Mouse (Mus musculus): ENCODE measurements around the gene Dhx38. TPM values are rescaled to one million over a fixed set of nuclear protein-coding genes. Genes with fewer than 3 reads are reported as not detected.
A peak's percentile ranks its signal among the peaks of the same experiment; 100 is the strongest.

Gene Dhx38
- 25.1 and 29.0 TPM in 2 replicates for polyA plus RNA-seq (2014; fragmentation: Nextera tagmentation; extraction: Ambion mirVana)

DNA sequence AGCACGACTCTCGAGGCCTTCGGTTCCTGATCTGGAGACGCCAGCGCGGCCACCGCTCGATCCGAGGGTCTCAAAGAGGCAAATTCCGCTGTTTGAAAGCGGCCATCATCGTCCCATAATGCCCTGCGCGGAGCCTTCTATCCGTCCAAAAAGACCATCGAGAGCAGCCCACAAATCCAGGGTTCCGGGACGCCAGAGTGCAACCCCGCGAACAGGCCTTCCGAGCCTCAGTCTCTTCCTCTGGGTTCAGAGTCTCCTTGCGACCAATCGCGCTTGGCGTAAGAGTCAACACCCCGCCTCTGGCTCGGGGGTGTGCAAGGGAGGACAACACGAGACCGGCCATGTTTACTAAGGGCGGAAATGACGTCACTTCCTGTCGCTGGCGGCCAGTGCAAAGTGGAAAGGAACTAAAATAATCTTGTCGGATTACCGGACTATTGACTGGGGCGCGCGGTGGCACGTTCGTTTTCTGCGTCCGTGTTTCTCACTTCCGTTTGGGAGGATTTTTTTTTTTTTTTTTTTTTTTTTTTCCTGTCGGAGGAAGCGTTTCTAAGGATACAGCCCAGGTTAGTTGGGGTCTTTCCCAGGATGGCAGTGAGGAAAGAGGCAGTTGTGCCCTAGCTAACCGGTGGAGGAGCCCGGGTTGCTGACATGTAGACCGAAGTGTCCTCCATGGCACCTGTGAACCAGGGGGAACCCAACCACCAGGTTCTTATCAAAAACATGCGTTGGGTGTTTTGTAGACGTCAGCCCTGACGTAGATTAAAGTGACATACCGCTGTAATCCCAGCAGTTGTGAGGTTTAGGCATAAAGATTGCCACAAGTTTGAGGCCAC is at the start of gene Dhx38, which contains the start of gene Txnl4b:
Gene Dhx38 (minus strand): TSS at position 364 of the 836 bp plus-strand sequence.
Gene Txnl4b (plus strand): TSS at position 395 of the 836 bp plus-strand sequence.
- peak; percentile 94 for DNase-seq (ENCODE audit: low spot score)
- H3K9ac ChIP-seq (ENCODE audit: low read depth, low read length): peak within 1 kb of the TSS; percentile 96
- peaks cover 9% of the 10 kb centered on the region for H3K4me1 ChIP-seq (replicated peaks; ENCODE audit: control insufficient read depth, insufficient read depth, low read length)
- peaks cover 18% of the 10 kb centered on the region for H3K36me3 ChIP-seq (ENCODE audit: control insufficient read depth, insufficient read depth, low read length)
- ATAC-seq (replicated peaks; ENCODE audit: low FRiP score): peak; percentile 99
- peak within 1 kb of the TSS; percentile 97 for H3K4me3 ChIP-seq (ENCODE audit: low read depth, low read length)
- H3K27ac ChIP-seq (ENCODE audit: low read depth, low read length): peak within 1 kb of the TSS; percentile 90
- peak within 1 kb of the TSS; percentile 70 for H3K4me2 ChIP-seq
- under 1% methylated on average over 52 of the region's 52 CpGs for WGBS
- no peaks in the 10 kb centered on the region for H3K27me3 ChIP-seq (replicated peaks; ENCODE audit: control insufficient read depth, insufficient read depth, low read length)
- no peaks in the 10 kb centered on the region for H3K9me3 ChIP-seq (ENCODE audit: control insufficient read depth, low read length)

DNA sequence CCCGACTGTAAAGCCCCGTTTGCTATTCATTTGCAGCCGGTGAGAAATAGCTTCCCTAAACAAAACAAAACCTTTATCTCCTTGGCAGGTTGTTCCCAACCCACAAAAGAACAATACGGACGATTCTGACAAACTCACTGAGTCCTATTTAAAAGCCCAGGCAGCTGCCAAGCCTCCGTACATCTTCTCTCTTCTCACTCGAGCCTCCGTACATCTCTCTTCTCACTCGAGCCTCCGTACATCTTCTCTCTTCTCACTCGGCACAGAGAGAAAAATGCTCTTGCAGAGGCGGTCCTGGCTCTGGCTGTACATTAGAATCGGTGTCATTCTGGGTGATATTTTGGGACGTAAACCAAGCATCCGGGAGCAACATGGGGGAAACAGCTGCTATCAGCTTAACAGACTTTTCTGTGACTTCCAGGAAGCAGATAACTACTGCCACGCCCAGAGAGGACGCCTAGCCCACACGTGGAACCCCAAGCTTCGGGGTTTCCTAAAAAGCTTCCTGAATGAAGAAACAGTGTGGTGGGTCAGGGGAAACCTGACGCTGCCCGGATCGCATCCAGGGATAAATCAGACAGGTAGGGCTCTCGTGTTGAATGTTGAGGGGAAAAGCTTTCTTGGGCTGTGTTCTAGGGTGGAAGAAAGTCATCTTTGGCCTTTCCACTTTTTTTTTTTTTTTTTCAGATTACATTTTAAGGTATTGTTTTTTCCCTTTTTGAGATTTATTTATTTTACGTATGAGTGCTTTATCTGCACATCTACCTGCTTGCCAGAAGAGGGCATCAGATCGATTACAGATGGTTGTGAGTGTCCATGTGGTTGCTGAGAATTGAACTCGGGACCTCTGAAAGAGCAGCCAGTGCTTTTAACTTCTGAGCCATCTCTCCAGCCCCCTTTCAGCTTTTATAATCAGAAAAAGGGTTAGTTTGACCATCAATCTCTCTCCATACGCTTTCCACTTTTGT is 48.9 kb upstream of the Dhx38 start, which contains the start of gene Pkd1l3:
Gene Pkd1l3 (plus strand): TSS at position 275 of the 968 bp plus-strand sequence.
- H3K27ac ChIP-seq (ENCODE audit: low read depth, low read length): no peak within 1 kb of the TSS

DNA sequence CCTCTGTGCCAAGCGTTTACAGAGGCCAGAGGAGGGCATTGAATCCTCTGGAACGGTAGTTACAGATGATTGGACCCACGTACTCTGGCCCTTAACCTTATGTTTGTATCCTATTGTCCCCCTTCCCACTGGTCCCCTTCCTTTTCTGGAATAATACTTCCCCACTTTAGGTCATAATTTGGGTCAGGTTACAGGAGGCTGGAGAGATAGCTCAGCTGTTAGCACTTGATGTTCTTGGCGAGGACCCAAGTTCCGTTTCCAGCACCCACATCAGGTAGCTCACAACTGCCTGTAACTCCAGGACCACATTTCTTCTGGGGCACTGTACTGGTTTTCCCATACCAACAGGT is 43.5 kb upstream of the Dhx38 start:
- peak overlapping the region; percentile 84 for H3K4me2 ChIP-seq
- peak overlapping the region; percentile 74 for H3K4me3 ChIP-seq (ENCODE audit: low read depth, low read length)
- H3K9me3 ChIP-seq (ENCODE audit: control insufficient read depth, low read length): no peaks in the 10 kb centered on the region
- peak overlapping the region; percentile 80 for H3K9ac ChIP-seq (ENCODE audit: low read depth, low read length)
- ATAC-seq (replicated peaks; ENCODE audit: low FRiP score) (no peak), DNase-seq (ENCODE audit: low spot score) (no peak)
- H3K27ac ChIP-seq (ENCODE audit: low read depth, low read length): peak overlapping the region; percentile 98
- peaks cover 4% of the 10 kb centered on the region; the same call in 1 of the 2 replicates for H3K36me3 ChIP-seq (ENCODE audit: control insufficient read depth, insufficient read depth, low read length)
- H3K4me1 ChIP-seq (replicated peaks; ENCODE audit: control insufficient read depth, insufficient read depth, low read length): peaks cover 11% of the 10 kb centered on the region
- H3K27me3 ChIP-seq (replicated peaks; ENCODE audit: control insufficient read depth, insufficient read depth, low read length): no peaks in the 10 kb centered on the region
- 14% methylated on average over 5 of the region's 5 CpGs for WGBS

More for the DNA sequence above, 48.9 kb upstream of the Dhx38 start, which contains the start of gene Pkd1l3:
- no peaks in the 10 kb centered on the region for H3K36me3 ChIP-seq (ENCODE audit: control insufficient read depth, insufficient read depth, low read length)
- no peaks in the 10 kb centered on the region for H3K9me3 ChIP-seq (ENCODE audit: control insufficient read depth, low read length)
- H3K4me2 ChIP-seq: peak within 1 kb of the TSS; percentile 65
- H3K4me3 ChIP-seq (ENCODE audit: low read depth, low read length): peak within 1 kb of the TSS; percentile 48
- peak within 1 kb of the TSS; percentile 11 for H3K9ac ChIP-seq (ENCODE audit: low read depth, low read length)
- 24% methylated on average over 27 of the region's 27 CpGs for WGBS
- DNase-seq (ENCODE audit: low spot score) (no peak), ATAC-seq (replicated peaks; ENCODE audit: low FRiP score) (peak; percentile 68)
- H3K4me1 ChIP-seq (replicated peaks; ENCODE audit: control insufficient read depth, insufficient read depth, low read length): no peaks in the 10 kb centered on the region; the same call in 1 of the 2 replicates
- no peaks in the 10 kb centered on the region for H3K27me3 ChIP-seq (replicated peaks; ENCODE audit: control insufficient read depth, insufficient read depth, low read length)

DNA sequence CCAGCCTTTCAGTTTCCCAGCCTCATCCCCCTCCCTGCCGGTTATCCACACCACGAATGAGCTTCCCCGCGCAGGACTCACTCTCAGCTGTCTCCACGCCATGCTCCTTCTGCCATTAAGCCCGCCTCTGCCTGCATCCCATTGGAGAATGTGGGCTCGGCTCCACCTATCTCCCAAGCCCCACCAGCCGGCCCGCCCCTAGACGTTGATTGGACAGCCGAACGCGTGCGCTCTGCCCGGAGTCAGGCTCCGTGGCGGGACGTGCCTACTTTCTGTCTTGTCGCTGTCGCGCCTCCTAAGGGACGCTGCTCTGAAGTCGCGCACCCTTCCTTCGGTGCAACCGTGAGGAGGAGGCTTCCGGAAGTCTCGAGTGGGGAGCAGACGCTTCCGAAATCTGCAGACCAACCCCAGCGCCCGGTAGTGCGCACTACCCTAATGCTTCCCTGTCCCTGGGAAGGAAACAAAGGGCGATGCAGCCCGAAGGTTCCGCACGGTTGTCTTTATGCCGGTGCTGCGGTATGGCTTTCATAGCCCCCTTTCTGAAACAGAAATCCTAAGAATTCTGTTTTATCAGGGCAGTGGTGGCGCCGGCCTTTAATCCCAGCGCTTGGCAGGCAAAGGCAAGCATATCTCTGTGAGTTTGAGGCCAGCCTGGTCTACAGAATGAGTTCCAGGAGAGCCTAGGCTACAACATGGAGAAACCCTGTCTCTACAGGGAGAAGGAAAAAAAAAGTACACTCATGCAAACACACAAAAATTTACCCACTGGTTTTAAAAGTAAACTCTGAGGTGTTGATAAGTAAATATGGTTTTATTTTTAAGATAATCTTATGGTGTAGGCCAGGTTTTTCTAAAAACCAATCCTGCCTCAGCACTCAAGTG is 42.9 kb upstream of the Dhx38 start, which contains the start of gene Dhodh:
Gene Dhodh (minus strand): TSS at position 403 of the 882 bp plus-strand sequence.
- under 1% methylated on average over 42 of the region's 42 CpGs for WGBS

DNA sequence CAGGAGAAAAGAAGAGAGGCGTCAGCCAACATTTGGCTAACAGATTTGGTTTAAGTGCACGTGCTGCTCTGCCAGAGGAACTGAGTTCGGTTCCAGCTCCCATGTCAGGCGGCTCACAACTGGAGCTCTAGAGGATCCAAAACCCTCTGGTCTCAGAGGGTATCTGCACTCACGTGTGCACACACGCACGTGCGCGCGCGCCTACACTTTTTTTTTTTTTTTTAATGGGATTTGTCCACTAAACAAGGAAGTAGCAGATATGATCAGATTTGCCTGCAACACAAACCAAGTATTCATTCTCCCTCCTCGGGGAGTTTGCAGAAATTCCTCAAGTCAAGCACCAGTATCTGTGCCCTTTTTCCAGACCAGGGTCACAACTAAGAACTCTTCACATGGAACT is 42.0 kb upstream of the Dhx38 start:
- WGBS: 9% methylated on average over 12 of the region's 12 CpGs
- Histone ChIP-seq H3K27me3 (replicated peaks; ENCODE audit: control insufficient read depth, insufficient read depth, low read length) (no peaks in the 10 kb centered on the region), H3K4me2 (peak overlapping the region; percentile 84), H3K36me3 (ENCODE audit: control insufficient read depth, insufficient read depth, low read length) (peaks cover 10% of the 10 kb centered on the region; the same call in 1 of the 2 replicates), H3K9me3 (ENCODE audit: control insufficient read depth, low read length) (no peaks in the 10 kb centered on the region), H3K27ac (ENCODE audit: low read depth, low read length) (peak overlapping the region; percentile 98; the same call in 1 of the 2 replicates), H3K9ac (ENCODE audit: low read depth, low read length) (peak overlapping the region; percentile 80), H3K4me3 (ENCODE audit: low read depth, low read length) (peak overlapping the region; percentile 74), H3K4me1 (replicated peaks; ENCODE audit: control insufficient read depth, insufficient read depth, low read length) (peaks cover 11% of the 10 kb centered on the region)
- DNase-seq (ENCODE audit: low spot score) (peak; percentile 55), ATAC-seq (replicated peaks; ENCODE audit: low FRiP score) (no peak)

More for the DNA sequence above, 42.9 kb upstream of the Dhx38 start, which contains the start of gene Dhodh:
- Histone ChIP-seq H3K4me1 (replicated peaks; ENCODE audit: control insufficient read depth, insufficient read depth, low read length) (peaks cover 11% of the 10 kb centered on the region), H3K9me3 (ENCODE audit: control insufficient read depth, low read length) (no peaks in the 10 kb centered on the region), H3K27ac (ENCODE audit: low read depth, low read length) (peak within 1 kb of the TSS; percentile 98), H3K36me3 (ENCODE audit: control insufficient read depth, insufficient read depth, low read length) (peaks cover 8% of the 10 kb centered on the region; the same call in 1 of the 2 replicates), H3K27me3 (replicated peaks; ENCODE audit: control insufficient read depth, insufficient read depth, low read length) (no peaks in the 10 kb centered on the region), H3K4me3 (ENCODE audit: low read depth, low read length) (peak within 1 kb of the TSS; percentile 74), H3K9ac (ENCODE audit: low read depth, low read length) (peak within 1 kb of the TSS; percentile 80), H3K4me2 (peak within 1 kb of the TSS; percentile 84)
- DNase-seq (ENCODE audit: low spot score) (peak; percentile 94), ATAC-seq (replicated peaks; ENCODE audit: low FRiP score) (peak; percentile 98)

DNA sequence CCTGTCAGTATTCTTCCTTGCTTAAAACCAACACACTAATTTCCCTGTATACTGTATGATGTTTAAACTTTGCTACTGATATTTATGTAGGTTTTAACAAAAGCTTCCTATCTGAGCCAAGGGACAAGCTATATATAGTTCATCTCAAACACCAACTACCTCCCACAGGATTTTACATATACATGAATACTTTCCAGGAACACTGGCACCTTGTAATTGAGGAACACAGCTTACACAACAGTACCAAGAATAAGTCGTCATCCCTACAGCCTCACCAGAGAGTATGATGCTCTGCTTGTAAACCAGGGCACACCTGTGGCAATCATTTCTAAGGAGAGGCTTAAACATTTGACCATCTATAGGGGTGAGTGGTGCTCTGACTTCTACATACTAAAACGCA is 41.1 kb upstream of the Dhx38 start:
- Histone ChIP-seq H3K36me3 (ENCODE audit: control insufficient read depth, insufficient read depth, low read length) (peaks cover 10% of the 10 kb centered on the region; the same call in 1 of the 2 replicates), H3K9ac (ENCODE audit: low read depth, low read length) (no peak overlapping the region), H3K27me3 (replicated peaks; ENCODE audit: control insufficient read depth, insufficient read depth, low read length) (no peaks in the 10 kb centered on the region), H3K4me3 (ENCODE audit: low read depth, low read length) (peak overlapping the region; percentile 74), H3K9me3 (ENCODE audit: control insufficient read depth, low read length) (no peaks in the 10 kb centered on the region), H3K4me1 (replicated peaks; ENCODE audit: control insufficient read depth, insufficient read depth, low read length) (peaks cover 11% of the 10 kb centered on the region), H3K27ac (ENCODE audit: low read depth, low read length) (no peak overlapping the region), H3K4me2 (peak overlapping the region; percentile 84; the same call in 1 of the 2 replicates)
- no peak for DNase-seq (ENCODE audit: low spot score)
- 69% methylated on average over 2 of the region's 2 CpGs for WGBS
- no peak for ATAC-seq (replicated peaks; ENCODE audit: low FRiP score)

DNA sequence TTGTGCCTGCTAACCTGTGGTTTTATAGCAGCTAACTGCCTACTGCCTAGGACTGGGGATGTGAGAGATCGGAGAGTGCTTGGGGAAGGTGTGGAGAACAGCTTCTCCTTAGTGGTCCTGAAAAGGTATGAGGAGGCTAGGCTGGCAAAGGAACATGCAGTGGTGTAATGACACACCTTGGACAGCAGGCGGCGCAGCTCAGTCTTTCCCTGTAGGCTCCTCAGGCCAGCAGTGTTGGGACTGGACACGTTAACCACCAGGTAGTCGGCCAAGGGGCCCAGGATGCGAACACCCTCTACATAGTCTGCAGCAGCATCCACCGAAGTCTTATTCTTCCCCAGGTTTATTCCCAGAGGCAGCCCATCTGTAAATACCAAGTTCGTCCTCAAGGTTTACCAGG is 30.2 kb upstream of the Dhx38 start:
- ATAC-seq (replicated peaks; ENCODE audit: low FRiP score) (no peak; the same call in 1 of the 2 replicates), DNase-seq (ENCODE audit: low spot score) (peak; percentile 56)
- H3K9ac ChIP-seq (ENCODE audit: low read depth, low read length): no peak overlapping the region
- peaks cover 23% of the 10 kb centered on the region for H3K36me3 ChIP-seq (ENCODE audit: control insufficient read depth, insufficient read depth, low read length)
- H3K27me3 ChIP-seq (replicated peaks; ENCODE audit: control insufficient read depth, insufficient read depth, low read length): no peaks in the 10 kb centered on the region
- H3K4me1 ChIP-seq (replicated peaks; ENCODE audit: control insufficient read depth, insufficient read depth, low read length): no peaks in the 10 kb centered on the region
- H3K9me3 ChIP-seq (ENCODE audit: control insufficient read depth, low read length): no peaks in the 10 kb centered on the region
- no peak overlapping the region for H3K4me2 ChIP-seq
- 46% methylated on average over 8 of the region's 8 CpGs for WGBS
- H3K4me3 ChIP-seq (ENCODE audit: low read depth, low read length): no peak overlapping the region
- no peak overlapping the region for H3K27ac ChIP-seq (ENCODE audit: low read depth, low read length)

Measured in liver, embryonic 11.5 days (tissue).